Mouse (Mus musculus) cerebellum, postnatal 36 days (tissue): ENCODE data around the gene Map1b.

Experiments
- DNase-seq, 2 experiments: peaks; one replicate each; pipeline ENCODE4 v3.0.0; 2021 to 2022; ENCODE audit warnings: mixed read lengths in 2 of 2

Map1b gene

DNA sequence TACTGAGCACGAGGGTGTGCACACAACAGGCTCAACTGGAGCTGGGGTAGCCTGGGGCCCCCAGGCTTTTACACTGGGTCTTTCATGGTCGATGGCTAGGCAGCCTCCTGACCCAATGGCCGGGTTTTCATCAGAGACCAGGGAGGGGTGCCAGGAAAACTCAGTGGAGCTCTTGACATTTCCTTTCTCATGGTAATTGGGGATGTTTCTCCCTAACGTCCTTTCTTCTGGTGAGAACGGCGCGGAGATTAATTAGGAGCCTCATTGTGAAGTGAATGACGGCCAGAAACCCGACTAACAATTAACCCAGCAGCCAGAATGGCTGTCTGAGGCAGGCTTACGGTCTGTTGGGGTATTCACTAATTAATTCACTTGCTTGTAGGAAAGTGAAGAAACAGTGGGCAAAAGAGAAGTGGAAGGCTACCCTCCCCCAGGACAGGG is 71.9 kb downstream of the Map1b start:
- DNase-seq: no peak

DNA sequence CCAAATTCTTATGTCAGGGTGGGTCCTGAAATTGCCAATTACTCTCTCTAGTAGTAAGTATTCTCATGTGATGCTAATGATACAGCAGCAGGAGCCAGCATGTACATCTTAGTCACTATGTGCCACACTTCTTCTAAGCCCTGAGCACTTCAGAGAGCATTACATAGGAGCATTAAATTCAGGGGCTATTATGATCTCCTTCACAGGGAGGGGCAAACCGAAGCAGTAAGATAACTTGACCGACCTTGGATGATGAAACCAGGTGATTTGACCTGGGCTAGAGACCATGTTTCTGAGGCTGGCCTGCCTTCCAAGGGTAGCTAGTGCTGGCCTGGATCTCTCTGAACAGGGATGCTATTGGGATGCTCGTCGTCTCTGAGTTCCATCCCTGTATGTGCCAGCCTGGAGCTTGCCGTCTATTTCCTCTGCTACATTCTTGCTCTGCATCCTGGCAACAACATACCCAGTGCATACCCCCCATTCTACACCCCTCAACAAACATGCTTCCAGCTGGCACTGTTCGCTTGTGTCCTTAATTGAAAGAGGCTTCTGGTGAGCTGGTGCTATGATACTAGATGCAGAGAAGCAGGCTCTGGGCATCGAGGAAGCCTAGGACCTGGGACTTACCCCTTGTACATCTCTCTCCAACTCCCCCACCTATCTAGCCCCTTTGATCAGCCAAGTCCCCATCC is 72.7 kb downstream of the Map1b start:
- no peak for DNase-seq

DNA sequence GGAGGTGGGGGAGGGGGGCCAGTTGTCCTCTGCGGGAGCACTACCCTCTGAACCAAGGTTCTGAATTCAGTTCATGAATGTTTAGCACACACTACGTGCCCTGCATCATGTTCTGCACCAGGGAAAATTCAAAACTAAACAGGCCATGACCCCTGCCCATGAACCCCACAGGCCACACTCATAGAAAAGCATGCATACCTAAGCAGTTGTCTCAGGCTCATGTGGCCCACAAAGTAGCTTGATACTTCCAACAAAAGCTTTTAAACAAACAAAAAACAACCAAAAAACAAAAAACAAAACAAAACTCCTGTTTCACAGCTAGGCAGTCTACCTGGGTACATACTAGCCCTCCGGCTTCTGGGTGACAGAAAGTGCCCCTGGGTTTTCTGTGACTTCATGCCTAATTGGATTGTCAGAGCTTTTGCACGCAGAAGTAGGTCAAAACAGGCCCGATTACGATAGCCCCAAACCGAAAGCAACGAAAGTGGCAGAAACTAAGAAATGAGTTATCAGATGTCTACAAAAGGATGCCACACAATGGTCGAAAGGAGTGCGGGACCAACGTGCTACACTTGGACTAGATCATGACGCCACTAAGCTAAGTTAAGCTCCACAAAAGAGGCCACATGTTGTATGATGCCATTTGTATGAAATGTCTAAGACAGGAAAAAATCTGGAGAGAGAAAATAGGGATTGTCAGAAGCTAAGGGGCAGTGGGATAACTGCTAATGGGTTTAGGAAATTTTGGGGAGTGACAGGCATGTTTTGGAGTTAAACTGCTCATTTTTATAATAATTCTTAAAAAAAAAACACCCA is 73.7 kb downstream of the Map1b start:
- no peak for DNase-seq

DNA sequence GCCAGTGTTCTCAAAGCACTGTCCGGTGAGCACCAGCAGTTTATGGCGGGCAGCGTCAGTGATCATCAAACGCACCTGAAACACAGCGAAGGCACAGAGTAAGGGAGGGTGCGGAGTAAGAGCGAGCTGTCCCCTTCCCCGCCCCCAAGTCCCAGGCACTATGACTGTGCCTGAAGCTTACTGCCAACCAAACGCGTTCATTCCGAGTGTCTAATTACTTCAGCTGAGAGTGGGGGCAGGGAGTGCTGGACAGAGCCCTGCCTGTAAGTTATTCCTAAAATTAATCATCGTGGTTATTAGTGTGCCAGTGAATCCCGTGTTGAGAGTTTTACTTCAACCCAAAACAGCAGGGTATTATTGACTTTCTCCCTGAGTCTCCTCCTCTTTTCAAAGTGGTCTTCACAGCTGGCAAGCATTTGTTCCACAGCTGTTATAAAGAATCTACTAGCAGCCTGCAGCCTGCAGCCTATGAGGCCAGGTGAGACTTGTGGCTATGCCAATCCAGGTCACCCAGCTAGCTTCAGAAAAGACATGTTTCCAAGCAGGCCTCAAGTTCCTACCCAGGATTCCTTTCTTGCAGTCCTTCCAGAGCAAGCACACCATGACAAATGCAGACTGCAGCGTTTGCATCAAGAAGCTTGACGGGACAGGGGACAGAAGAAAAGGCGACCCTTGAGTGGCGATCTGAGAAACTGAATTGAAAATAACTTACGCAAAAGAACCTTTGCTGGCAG is 74.5 kb downstream of the Map1b start:
- DNase-seq: no peak

DNA sequence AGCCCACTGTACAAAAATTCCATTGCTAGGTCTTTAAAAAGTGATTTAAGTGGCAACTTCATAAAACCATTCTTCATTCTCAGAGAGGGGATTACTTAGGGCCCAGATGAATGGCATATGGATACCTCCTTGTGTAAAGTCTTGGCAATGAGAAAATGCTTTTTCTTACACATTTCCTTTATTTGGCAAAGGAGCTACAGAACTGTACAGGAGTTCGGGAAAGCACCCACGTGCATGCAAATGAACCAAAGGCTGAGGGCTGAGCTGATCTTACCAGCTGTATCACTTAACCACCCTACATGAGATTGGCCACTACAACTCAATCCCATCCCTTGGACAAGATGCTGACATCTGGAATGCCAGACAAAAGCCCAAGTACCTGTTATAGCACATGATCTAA is 76.1 kb downstream of the Map1b start:
- no peak for DNase-seq

DNA sequence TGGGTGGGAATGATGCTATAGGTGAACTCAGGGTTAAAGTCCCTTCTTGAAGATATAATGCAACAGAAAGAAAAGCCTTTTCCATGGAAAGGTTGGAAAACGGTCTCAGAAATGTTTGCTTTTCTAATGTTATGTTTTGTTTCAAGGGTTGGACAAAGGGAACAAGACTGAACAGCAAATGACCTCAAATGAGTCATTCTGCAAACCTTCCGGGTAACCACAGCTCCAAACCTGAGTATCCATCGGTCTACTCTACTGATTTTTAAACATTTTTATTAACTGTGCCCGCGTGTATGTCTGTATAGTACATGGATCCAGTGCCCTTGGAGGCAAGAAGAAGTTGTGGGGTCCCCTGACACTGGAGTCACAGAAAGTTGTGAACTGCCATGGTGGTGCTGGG is 77.0 kb downstream of the Map1b start:
- DNase-seq: no peak

DNA sequence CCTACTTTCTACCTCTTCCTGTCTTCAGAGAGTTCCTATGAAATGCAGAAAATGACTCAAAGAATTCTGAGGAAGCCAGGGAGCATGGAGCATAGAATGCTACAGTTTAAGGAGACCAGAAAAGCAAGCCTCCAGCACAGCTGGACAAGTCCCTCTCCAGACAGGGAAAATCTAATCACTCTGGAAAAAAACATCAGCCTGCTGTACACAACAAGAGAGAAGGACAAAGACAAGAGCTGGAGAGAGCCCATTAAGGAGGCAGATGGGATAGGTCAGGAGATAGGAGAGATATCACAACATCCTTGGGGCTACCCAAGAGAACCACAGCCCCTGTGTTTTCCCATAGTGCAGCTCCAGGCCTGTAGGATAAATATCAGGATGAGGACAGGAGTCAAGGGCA is 79.3 kb downstream of the Map1b start:
- no peak for DNase-seq

DNA sequence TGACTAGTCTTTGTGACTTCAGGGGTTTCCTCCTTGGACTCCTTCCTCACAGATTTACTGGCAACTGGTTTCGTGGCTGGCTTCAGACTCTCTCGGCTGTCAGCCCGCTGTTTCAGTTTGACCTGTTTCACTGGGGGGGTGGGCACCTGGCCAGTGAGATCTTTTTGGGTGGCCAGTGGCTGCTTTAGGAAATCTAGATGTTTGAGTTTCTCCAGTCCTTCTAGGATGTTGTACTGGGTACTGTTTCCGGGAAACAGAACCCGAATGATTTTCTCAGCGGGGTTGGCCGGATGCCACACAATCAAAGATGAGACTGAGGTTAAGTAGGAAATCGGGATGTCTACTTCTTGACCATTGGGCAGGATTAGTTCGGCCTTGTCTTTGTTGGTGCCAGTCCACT is 81.8 kb downstream of the Map1b start:
- peak; percentile 43 to 46 for DNase-seq

DNA sequence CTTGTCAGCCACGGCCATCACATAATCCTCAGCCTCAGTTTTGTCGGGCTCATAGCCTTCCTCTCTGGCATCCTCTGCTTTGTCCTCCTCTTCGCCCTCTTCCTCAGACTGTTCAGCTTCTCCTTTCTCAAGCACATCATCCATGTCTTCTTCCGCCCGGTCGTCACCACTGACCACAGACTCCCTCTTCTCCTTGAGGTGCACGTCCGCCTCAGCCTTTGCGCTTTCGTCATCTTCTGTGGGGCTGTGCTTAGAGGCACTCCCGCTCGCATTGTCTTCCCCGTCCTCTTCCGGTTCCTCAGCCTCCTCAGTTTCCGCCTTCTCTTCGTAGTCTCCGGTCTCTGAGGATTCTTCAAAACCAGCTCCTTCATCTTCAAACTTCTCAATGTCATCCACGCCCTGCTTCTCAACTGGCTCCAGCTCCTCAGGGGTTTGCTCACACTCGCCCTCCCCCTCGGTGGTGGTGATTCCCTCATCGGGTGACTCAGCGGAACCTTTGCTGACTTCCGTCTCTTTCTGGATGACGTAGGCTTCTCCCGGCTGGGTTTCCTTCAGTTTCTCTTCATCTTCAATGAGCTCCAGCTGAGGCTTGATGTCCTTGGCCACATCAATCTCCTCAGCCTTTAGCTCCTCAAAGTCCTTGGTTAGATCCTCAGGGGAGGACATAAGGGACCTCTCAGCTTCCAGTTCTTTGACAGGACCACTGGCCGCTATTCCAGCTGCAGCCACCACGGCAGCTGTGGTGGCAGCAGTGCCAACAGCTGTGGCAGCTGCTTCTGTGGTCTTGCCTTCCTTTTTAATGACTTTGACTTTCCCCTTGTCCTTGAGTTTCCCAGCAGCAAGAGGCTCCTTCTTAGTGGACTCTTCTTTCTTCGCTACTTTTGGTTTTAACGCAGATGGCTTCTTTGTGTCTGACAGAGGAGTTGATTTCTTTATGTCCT is 83.0 kb downstream of the Map1b start:
- DNase-seq: no peak

DNA sequence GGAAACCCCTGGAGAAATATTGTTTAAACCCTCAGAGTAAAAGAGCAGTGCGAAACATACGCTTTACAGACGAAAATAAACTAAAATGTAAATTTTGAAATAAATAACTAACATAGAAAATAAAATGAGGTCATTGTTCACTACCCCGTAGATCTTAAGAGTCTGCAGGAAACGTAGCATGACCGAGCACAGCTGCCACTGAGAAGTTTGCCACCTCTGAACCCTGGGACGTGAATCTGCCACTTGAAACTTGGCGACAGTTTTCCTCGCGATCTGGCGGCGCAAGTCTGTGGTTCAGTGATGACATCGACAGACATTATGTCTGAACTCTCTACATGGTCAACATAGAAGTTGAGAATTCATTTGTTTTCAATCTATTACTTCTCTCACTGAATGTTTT is 92.8 kb downstream of the Map1b start:
- DNase-seq: no peak

DNA sequence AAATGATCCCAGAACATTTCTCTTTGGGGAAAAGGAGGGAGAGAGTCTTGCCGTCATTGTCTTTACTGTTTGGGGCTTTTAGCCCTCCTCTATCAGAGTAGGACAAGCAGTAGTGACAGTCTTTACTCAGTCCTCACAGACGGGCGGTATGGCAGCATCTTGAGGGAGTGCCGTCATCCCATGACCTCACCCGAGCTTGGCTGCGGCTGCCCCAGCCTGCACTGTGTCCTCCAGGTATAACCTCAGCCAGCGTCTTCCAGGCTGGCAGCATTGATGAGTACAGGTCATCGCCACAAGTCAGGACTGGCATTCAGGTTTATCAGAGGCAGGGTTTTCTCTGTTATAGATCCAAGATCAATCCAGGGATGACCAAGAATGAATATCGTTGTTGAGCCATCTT is 99.7 kb downstream of the Map1b start:
- DNase-seq: no peak

DNA sequence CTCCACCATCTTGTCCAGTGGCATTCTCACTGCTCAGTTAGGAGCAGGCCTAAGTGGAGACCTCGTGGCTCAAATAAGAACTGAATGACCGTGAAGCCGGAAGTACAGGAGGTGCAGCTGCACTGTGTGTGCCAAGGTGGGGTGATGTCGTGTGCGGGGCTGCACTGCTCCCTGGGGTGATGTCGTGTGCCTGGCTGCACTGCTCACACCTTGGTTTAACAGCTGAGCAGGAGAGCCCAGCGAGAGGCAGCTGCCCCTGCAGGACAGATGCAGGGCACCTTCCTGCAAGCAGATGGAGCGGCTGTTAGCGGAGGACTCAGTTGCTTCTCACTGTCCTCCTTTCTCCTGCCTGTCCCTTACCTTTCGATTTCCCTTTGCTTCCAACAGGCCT is 102.0 kb downstream of the Map1b start:
- DNase-seq: no peak

DNA sequence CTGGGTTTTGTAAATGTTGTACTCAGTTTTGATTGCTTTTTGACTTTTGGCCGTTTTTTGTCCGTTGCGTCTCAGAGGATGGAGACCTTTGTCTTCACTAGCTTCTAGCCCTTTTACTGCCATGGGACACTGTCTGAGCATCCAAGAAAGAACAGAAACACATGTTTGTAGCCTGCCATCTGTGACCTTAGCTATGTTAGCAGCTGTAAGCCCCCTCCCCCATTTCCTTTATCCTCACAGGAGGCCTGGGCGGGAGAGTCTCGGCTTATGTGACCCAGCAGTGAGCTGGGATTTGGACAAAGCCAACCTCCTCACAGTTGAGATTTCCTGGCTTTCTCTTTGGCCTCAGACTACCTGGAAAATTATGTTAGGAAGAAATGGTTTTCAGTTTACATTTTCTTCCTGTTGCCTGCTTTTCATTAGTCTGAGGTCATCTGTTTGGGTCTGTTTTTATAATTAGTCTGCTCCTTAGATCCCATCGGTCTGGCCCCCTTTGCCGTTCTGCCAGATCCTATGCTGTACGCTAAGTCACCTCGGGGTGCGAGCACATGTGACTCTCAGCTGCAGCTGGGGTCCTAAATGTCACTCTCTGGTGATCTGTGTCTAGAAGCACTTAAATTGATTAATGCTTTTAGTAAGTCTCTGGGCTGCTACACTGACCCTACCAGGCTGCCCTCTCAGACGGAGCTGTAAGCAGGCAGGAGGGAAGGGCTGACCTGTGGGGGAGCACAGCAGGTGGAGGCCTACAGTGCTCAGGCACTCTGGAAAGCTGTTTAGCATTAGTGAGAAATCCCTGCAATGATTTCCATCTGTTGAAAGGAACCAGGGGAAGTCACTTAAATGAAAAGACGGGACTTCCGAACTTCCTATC is 102.6 kb downstream of the Map1b start:
- DNase-seq: no peak

DNA sequence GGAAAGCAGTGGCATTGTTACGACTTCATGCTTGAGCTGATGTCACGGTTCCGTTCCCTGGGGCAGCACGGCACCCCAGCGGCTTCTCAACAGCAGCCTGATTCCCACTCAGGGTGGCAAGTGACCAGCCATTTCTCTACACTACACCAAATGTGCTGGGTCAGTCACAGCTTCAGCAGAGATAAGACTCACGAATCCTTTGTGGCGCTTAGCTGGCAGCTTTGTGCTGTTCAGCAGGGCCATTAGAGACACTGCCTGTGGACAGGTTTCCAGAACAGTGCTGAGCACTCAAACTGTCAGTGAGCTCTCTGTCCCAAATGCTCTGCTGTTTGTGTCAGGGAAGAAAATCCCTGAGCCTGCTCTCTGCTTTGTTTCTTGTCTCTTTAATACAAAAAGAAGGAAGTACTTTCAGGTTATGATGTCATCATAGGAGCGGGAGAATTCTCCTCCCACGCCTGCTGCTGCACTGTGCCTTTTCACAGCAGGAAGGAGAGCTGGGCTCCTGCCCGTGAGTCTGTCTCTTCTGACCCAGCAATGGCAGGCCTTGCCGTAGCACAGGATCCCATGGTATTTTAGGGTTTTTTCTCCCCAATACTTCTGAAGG is 103.8 kb downstream of the Map1b start:
- DNase-seq: peak; percentile 72 to 75

DNA sequence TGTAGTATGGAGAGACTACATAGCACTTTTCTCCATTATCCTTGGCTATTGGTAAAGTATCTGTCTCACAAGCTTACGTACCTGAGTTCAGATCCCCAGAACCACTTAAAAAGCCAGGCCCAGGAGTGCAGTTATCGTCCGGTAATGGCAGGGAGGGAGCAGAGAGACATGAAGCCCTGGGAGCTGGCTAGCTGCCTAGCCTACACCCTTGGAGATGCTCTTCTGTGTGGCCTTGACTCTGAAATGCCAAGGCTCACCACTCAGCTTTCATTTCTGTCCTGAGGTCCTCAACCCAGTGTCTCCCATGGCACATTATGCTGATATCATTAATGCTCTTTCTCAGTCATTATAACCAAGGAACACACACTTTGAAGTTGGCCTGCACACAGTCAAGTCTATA is 104.6 kb downstream of the Map1b start:
- peak; percentile 49 to 52 for DNase-seq

DNA sequence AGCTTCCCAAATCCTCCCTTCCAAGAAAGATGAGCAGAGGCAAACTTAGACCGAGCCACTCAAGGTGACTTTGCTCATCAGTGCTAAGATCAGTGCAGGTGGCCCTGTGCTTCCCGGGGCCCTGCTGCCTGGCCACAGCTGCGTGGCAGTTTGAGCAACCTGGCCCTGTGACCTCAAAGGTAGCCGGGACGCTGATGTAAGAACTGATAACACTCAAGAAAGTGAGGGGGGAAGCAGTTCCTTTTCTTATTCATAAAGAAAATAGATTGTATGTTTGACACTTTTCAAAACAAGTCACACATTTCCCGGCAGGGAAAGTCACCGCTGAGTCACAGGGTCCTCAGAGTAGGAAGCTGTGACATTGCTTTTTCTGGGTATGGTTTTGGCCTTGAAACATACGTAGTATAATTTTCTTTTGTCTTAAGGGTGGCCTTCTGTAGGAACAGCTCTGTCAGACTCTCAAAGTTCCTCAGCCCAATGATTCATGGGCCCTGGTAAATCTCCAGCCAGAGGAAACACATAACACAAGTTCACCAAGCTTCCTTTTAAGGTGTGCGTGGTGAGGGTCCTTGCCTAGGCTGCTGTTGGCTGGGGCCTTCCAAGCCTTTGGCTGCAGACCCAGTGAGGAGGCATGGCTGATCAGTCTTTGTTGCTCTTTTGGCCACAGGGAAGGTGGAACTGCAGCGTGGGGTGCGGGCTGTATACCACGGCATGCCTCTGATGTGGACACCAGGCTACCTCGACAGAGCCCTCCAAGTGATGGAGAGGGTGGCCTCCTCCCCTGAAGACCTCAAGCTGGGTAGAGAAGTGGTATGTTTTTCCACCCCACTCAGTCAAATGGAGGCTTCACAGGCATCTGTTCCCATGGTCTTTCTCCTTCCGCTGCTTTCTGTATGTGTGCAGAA is 105.5 kb downstream of the Map1b start:
- no peak for DNase-seq

DNA sequence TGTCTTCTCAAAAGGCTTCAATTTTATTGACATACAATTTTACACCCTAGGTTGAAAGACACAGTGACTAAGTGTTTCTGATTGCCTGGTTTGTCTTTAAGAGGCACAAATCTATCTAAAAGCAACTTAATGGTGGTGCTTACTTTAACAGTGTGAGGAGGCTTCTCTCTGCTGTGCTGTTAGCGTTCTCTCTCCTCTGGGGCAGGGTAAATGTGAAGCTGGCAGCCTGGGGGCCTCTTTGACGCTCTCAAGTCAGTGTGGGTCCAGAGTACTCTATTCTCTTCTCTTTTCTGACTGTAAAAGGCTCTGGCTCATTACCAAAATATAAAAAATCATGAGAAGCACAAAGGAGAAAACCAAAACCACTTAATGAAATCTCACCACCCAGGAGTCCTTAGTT is 107.1 kb downstream of the Map1b start:
- no peak for DNase-seq

DNA sequence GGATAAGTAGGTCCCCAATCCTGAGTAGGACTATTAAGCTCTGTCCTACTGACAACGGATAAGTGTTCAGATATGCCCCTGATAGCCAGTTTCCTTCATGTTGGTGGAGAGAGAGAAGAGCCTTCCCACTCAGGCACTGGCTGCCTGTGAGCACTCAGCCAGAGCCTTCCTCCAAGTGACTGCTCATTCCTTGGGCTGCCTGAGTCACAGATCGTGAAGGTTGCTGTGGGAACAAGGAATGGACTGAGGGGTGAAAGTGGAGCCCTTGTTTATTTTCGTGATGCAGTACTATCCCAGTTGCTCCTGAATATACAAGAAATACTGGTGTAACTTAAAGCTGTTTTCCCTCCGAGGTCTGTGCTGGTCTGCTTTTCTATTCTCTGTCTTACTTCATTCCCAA is 117.0 kb downstream of the Map1b start:
- DNase-seq: no peak

DNA sequence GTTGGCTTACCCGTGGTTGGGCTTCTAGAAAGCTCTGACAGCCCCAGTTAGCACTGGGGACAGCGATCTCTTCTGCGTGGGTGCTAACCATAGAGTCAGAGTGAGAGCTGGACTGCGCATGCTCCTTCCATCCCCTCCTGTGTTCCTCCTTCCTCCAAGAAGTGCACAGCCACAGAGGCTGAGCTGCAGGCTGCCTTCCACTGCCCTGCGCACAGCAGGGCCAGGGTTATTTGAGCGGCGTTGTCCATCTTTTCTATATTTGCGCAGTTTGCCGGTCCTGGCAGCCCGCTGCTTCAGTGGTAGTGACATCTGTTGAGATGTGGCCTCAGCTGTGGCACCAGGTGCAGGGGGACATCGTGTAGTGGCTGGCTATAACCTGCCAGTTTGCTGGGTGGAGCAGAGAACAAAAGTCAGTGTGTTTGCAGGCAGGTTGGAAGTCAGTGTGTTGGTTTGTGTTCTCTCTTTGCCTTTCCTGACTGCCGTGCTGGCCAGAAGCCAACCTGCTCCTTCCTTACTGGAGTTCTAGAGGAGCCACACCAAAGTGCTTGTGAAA is 118.1 kb downstream of the Map1b start:
- DNase-seq: peak; percentile 61

DNA sequence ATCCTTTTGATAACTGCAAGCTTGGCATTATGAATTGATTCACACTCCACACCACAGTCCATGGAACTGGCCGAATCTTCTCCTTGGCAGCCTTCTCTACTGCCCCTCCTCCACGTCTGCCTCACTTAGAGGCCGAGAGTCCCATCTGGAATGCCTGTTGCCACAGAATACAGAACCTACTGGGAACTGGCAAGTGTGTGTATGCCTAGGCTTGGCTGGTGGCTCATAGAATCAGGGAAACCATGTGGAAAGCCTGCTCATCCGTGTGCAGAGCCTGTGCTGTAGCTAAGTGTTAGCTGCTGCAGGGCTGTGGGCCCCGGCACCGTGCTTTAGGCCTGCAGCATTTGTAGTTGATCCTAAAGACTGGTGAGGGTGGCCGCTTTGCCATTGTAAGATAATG is 119.1 kb downstream of the Map1b start:
- peak; percentile 73 to 79 for DNase-seq
